Mouse (Mus musculus) forebrain, embryonic 11.5 days (tissue): ENCODE measurements around the gene Wdpcp. TPM values are rescaled to one million over a fixed set of nuclear protein-coding genes. Genes with fewer than 3 reads are reported as not detected.
A peak's percentile ranks its signal among the peaks of the same experiment; 100 is the strongest.

Experiments
- ATAC-seq: fragments of 200-750 bp; cut with Nextera tagmentation; replicated peaks from 2 replicates; pipeline ENCODE4 v1.8.0; 2017; ENCODE audit warnings: moderate TSS enrichment; ENCODE audit not compliant: low FRiP score
- DNase-seq: peaks from one replicate; pipeline ENCODE4 v3.0.0-alpha.2; 2017; ENCODE audit warnings: low spot score
- H3K27ac ChIP-seq: fragments of 300-500 bp; sonication (generic); 2 replicates; pipeline ENCODE4 v1.5.1; 2014; ENCODE audit warnings: low read depth, low read length
- H3K27me3 ChIP-seq: fragments of 300-500 bp; sonication (generic); 2 replicates; pipeline ENCODE4 v1.6.1; 2014; ENCODE audit warnings: mild to moderate bottlenecking, low read length, mixed read lengths; ENCODE audit not compliant: control insufficient read depth, insufficient read depth
- H3K36me3 ChIP-seq: fragments of 300-500 bp; sonication (generic); 2 replicates; pipeline ENCODE4 v1.6.1; 2014; ENCODE audit warnings: mild to moderate bottlenecking, low read length, moderate library complexity, mixed read lengths; ENCODE audit not compliant: control insufficient read depth, insufficient read depth
- H3K4me1 ChIP-seq: fragments of 300-500 bp; sonication (generic); replicated peaks from 2 replicates; pipeline ENCODE4 v1.6.1; 2014; ENCODE audit warnings: low read length, mixed read lengths; ENCODE audit not compliant: control insufficient read depth, insufficient read depth
- H3K4me2 ChIP-seq: fragments of 300-500 bp; sonication (generic); 2 replicates; pipeline ENCODE4 v1.6.1; 2014; ENCODE audit warnings: low read depth, mild to moderate bottlenecking, low read length, moderate library complexity, mixed read lengths; ENCODE audit not compliant: severe bottlenecking
- H3K4me3 ChIP-seq: fragments of 300-500 bp; sonication (generic); 2 replicates; pipeline ENCODE4 v1.5.1; 2014; ENCODE audit warnings: low read depth, low read length
- H3K9ac ChIP-seq: fragments of 300-500 bp; sonication (generic); 2 replicates; pipeline ENCODE4 v1.6.1; 2014; ENCODE audit warnings: low read length
- H3K9me3 ChIP-seq: fragments of 300-500 bp; sonication (generic); 2 replicates; pipeline ENCODE4 v1.6.1; 2016; ENCODE audit warnings: low read length, mixed read lengths; ENCODE audit not compliant: control insufficient read depth
- WGBS: fragments of 180-500 bp; shearing (Covaris S2); extraction: QIAGEN DNeasy Blood & Tissue Kit; methylation state at CpG from one replicate; pipeline ENCODE4 v1.1.7; 2014; 5-methylcytosine and 5-hydroxymethylcytosine counted together
- polyA plus RNA-seq: library from polyadenylated mRNA; unstranded; fragments of >200 nt; fragmentation: Nextera tagmentation; extraction: Ambion mirVana; gene quantifications from 2 replicates; pipeline ENCODE4 v1.2.1, GENCODE M21; 2014

Gene Wdpcp
- polyA plus RNA-seq, 1 experiment from 2014 or later, result 11.9 TPM

GRCm38 (mm10) chr11:21735272-21735671 lies 163.2 kb downstream of the Wdpcp start:
- no peaks in the 10 kb centered on the region for H3K27me3 ChIP-seq
- ATAC-seq (peak; percentile 73; the same call in 1 of the 2 replicates), DNase-seq (no peak)
- H3K36me3 ChIP-seq, result no peaks in the 10 kb centered on the region
- no peak overlapping the region for H3K9ac ChIP-seq
- no peak overlapping the region for H3K4me3 ChIP-seq
- no peaks in the 10 kb centered on the region for H3K9me3 ChIP-seq
- WGBS, result 28% methylated on average over 6 of the region's 6 CpGs
- no peak overlapping the region for H3K4me2 ChIP-seq
- H3K4me1 ChIP-seq, result no peaks in the 10 kb centered on the region
- H3K27ac ChIP-seq, result no peak overlapping the region

DNA sequence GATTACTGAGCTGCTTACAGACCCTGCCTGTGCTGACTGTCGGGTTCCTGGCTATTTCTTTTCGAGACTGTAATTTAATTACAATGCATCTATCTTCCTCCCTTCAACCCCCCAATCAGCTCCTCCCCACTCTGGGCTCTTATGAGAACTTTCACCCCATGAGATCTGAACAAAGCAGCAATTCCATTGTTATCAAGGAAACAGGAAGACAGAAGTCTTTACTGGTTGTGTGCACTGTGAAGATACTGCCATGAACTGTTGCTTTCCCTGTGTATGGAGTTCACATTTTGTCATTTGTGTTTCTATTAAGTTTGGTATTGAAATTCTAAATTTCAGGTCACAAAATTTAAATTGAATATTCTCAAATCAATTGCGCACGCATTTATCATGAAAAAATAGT lies 177.5 kb downstream of the Wdpcp start:
- Histone ChIP-seq H3K27ac (no peak overlapping the region), H3K9me3 (no peaks in the 10 kb centered on the region), H3K27me3 (no peaks in the 10 kb centered on the region), H3K4me3 (no peak overlapping the region), H3K4me1 (no peaks in the 10 kb centered on the region), H3K9ac (no peak overlapping the region), H3K4me2 (no peak overlapping the region), H3K36me3 (no peaks in the 10 kb centered on the region)
- no peak for ATAC-seq
- 58% methylated on average over 4 of the region's 4 CpGs for WGBS
- no peak for DNase-seq

- Histone ChIP-seq H3K27me3 (no peaks in the 10 kb centered on the region), H3K4me2 (no peak overlapping the region), H3K9ac (no peak overlapping the region), H3K27ac (no peak overlapping the region), H3K4me3 (no peak overlapping the region), H3K4me1 (no peaks in the 10 kb centered on the region), H3K9me3 (no peaks in the 10 kb centered on the region), H3K36me3 (no peaks in the 10 kb centered on the region)
- DNase-seq, result no peak
- 88% methylated on average over 4 of the region's 4 CpGs for WGBS
- no peak for ATAC-seq
Observed at GRCm38 (mm10) chr11:21763201-21763600, 191.2 kb downstream of the Wdpcp start.

- Histone ChIP-seq H3K27ac (no peak overlapping the region), H3K9ac (no peak overlapping the region), H3K27me3 (no peaks in the 10 kb centered on the region), H3K4me3 (no peak overlapping the region), H3K4me2 (no peak overlapping the region), H3K36me3 (no peaks in the 10 kb centered on the region), H3K4me1 (no peaks in the 10 kb centered on the region), H3K9me3 (no peaks in the 10 kb centered on the region)
- WGBS, result 97% methylated on average over 3 of the region's 3 CpGs
- DNase-seq (no peak), ATAC-seq (no peak)
Observed at GRCm38 (mm10) chr11:21788831-21789230, 216.8 kb downstream of the Wdpcp start.

DNA sequence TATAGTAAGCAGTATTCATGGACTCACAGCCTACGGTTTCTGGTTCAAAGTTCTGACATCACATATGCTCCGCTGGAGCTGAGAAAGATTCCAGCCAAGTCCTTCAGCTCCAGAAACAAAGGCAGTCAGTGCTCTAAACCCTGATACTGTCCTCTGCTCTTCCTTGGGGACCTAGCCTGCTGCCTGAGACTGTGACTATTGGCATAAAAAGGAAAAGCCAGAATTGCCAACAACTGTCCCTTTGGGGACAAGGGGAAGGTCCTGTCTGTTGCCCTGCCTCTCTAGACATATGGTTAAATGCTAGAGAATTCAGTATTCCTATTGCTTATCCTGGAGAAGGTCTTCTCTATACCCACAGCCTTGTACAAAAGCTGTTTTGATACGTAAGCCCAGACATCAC lies 252.9 kb downstream of the Wdpcp start:
- Histone ChIP-seq H3K9ac (no peak overlapping the region), H3K9me3 (no peaks in the 10 kb centered on the region), H3K27me3 (no peaks in the 10 kb centered on the region), H3K4me2 (no peak overlapping the region), H3K4me3 (no peak overlapping the region), H3K27ac (no peak overlapping the region), H3K36me3 (no peaks in the 10 kb centered on the region), H3K4me1 (no peaks in the 10 kb centered on the region)
- ATAC-seq (no peak), DNase-seq (no peak)
- WGBS, result 89% methylated on average over 3 of the region's 3 CpGs

- no peaks in the 10 kb centered on the region for H3K4me1 ChIP-seq
- H3K27ac ChIP-seq, result no peak overlapping the region
- no peaks in the 10 kb centered on the region for H3K27me3 ChIP-seq
- H3K9me3 ChIP-seq, result no peaks in the 10 kb centered on the region
- DNase-seq (no peak), ATAC-seq (no peak)
- 29% methylated on average over 1 of the region's 1 CpGs for WGBS
- no peaks in the 10 kb centered on the region for H3K36me3 ChIP-seq
- no peak overlapping the region for H3K4me3 ChIP-seq
- no peak overlapping the region for H3K9ac ChIP-seq
- H3K4me2 ChIP-seq, result no peak overlapping the region
Observed at GRCm38 (mm10) chr11:21826521-21826920, 254.5 kb downstream of the Wdpcp start.

GRCm38 (mm10) chr11:21847040-21847439 lies 275.0 kb downstream of the Wdpcp start:
- H3K9ac ChIP-seq, result no peak overlapping the region
- no peak overlapping the region for H3K4me2 ChIP-seq
- H3K9me3 ChIP-seq, result no peaks in the 10 kb centered on the region
- ATAC-seq (no peak), DNase-seq (no peak)
- no peak overlapping the region for H3K27ac ChIP-seq
- H3K4me3 ChIP-seq, result no peak overlapping the region
- no peaks in the 10 kb centered on the region for H3K27me3 ChIP-seq
- H3K4me1 ChIP-seq, result no peaks in the 10 kb centered on the region
- WGBS, result 94% methylated on average over 2 of the region's 2 CpGs
- H3K36me3 ChIP-seq, result no peaks in the 10 kb centered on the region

GRCm38 (mm10) chr11:21864000-21864399 lies 292.0 kb downstream of the Wdpcp start:
- Histone ChIP-seq H3K9me3 (no peaks in the 10 kb centered on the region), H3K4me3 (no peak overlapping the region), H3K27ac (0 out of 2 replicates have a peak overlapping the region, but pooled peaks have one; percentile 31), H3K4me1 (peaks cover 5% of the 10 kb centered on the region; the same call in 1 of the 2 replicates), H3K9ac (no peak overlapping the region), H3K36me3 (no peaks in the 10 kb centered on the region), H3K4me2 (no peak overlapping the region), H3K27me3 (no peaks in the 10 kb centered on the region)
- 54% methylated on average over 6 of the region's 6 CpGs for WGBS
- DNase-seq (no peak), ATAC-seq (peak; percentile 80)

- Histone ChIP-seq H3K4me2 (no peak overlapping the region), H3K4me1 (peaks cover 5% of the 10 kb centered on the region; the same call in 1 of the 2 replicates), H3K27ac (0 out of 2 replicates have a peak overlapping the region, but pooled peaks have one; percentile 31), H3K27me3 (no peaks in the 10 kb centered on the region), H3K9ac (no peak overlapping the region), H3K36me3 (no peaks in the 10 kb centered on the region), H3K4me3 (no peak overlapping the region), H3K9me3 (no peaks in the 10 kb centered on the region)
- ATAC-seq, result peak; percentile 51; the same call in 1 of the 2 replicates
- 55% methylated on average over 6 of the region's 6 CpGs for WGBS
- no peak for DNase-seq
Observed at GRCm38 (mm10) chr11:21864516-21864915, 292.5 kb downstream of the Wdpcp start.
